Mouse (Mus musculus) hindbrain, embryonic 15.5 days (tissue): Measurements from ENCODE around the gene Scrn2. TPM values are rescaled to one million over a fixed set of nuclear protein-coding genes. Genes with fewer than 3 reads are reported as not detected.

ENCODE experiments used
- microRNA-seq: library from miRNA; unstranded; fragments of <30 nt; microRNA quantifications from one replicate; pipeline ENCODE4, GENCODE M21; 2016
- polyA plus RNA-seq: library from polyadenylated mRNA; unstranded; fragments of >200 nt; fragmentation: Nextera tagmentation; extraction: Ambion mirVana; gene quantifications from 2 replicates; pipeline ENCODE4 v1.2.1, GENCODE M21; 2015

Scrn2 gene
- polyA plus RNA-seq, 1 experiment from 2014 or later: 15.1 TPM

Small RNA genes within 50 kb of the gene (microRNA-seq; reads per million reads assigned to microRNA genes)
- gene Mir8103: 0.87 reads per million

Other genes starting within 250 kb of the Scrn2 start
- 66.0 and 78.0 TPM in 2 replicates for gene Cbx1, start 240.8 kb upstream of the Scrn2 start, polyA plus RNA-seq
- gene Nfe2l1, start 200.0 kb upstream of the Scrn2 start, polyA plus RNA-seq: 74.3 and 80.5 TPM in 2 replicates
- gene Copz2, start 180.1 kb upstream of the Scrn2 start, polyA plus RNA-seq: 21.9 and 25.9 TPM in 2 replicates
- 81.6 and 82.8 TPM in 2 replicates for gene Cdk5rap3, start 113.4 kb upstream of the Scrn2 start, polyA plus RNA-seq
- gene Prr15l, start 101.8 kb upstream of the Scrn2 start, polyA plus RNA-seq: 0.35 and 0.41 TPM in 2 replicates
- gene Pnpo, start 86.0 kb upstream of the Scrn2 start, polyA plus RNA-seq: 30.4 and 32.5 TPM in 2 replicates
- 16.6 and 18.6 TPM in 2 replicates for gene Sp2, start 47.0 kb upstream of the Scrn2 start, polyA plus RNA-seq
- gene Sp6, start 16.5 kb upstream of the Scrn2 start, polyA plus RNA-seq: 0.43 and 0.62 TPM in 2 replicates
- 3.3 and 3.6 TPM in 2 replicates for gene Lrrc46, start 11.5 kb downstream of the Scrn2 start, polyA plus RNA-seq
- gene Mrpl10, start 11.6 kb downstream of the Scrn2 start, polyA plus RNA-seq: 62.2 and 63.9 TPM in 2 replicates
- gene Osbpl7, start 20.7 kb downstream of the Scrn2 start, polyA plus RNA-seq: 12.1 and 12.2 TPM in 2 replicates
- gene Tbx21, start 85.4 kb downstream of the Scrn2 start, polyA plus RNA-seq: 0.13 TPM in 1 of 2 replicates, not detected in the other
- 10.3 and 11.1 TPM in 2 replicates for gene Tbkbp1, start 121.6 kb downstream of the Scrn2 start, polyA plus RNA-seq
- gene Kpnb1, start 157.9 kb downstream of the Scrn2 start, polyA plus RNA-seq: 31.8 and 33.9 TPM in 2 replicates